Mouse (Mus musculus) erythroblast, embryonic 14.5 days (primary cell): Measurements from ENCODE around the gene Olfr955. TPM values are rescaled to one million over a fixed set of nuclear protein-coding genes. Genes with fewer than 3 reads are reported as not detected.

ENCODE experiments used
- H3K27me3 ChIP-seq: 2 replicates; pipeline ENCODE4 v1.6.1; 2012; ENCODE audit warnings: inconsistent platforms; ENCODE audit not compliant: control insufficient read depth
- H3K36me3 ChIP-seq: 2 replicates; pipeline ENCODE4 v1.6.1; 2012; ENCODE audit warnings: mild to moderate bottlenecking, inconsistent platforms; ENCODE audit not compliant: control insufficient read depth
- H3K4me1 ChIP-seq: 2 replicates; pipeline ENCODE4 v1.6.1; 2012; ENCODE audit warnings: inconsistent platforms; ENCODE audit not compliant: control insufficient read depth
- H3K4me3 ChIP-seq: replicated peaks from 2 replicates; pipeline ENCODE3; 2012; ENCODE audit warnings: moderate library complexity, mild to moderate bottlenecking, inconsistent platforms
- H3K9me3 ChIP-seq: 2 replicates; pipeline ENCODE4 v1.6.1; 2012; ENCODE audit warnings: low read length, inconsistent platforms, mixed read lengths; ENCODE audit not compliant: control insufficient read depth
- GATA1 ChIP-seq: IDR thresholded peaks from 2 replicates; pipeline ENCODE4 v1.6.1; 2012; ENCODE audit warnings: low read length, inconsistent platforms, mixed read lengths
- TAL1 ChIP-seq: IDR thresholded peaks from 3 replicates; pipeline ENCODE4 v1.6.1; 2012; ENCODE audit warnings: low read length, inconsistent platforms, mixed read lengths
- polyA plus RNA-seq: library from polyadenylated mRNA; stranded (reverse); fragments of >175 nt; gene quantifications from 2 replicates; pipeline ENCODE4 v1.2.3, GENCODE M21; 2012

Gene Olfr955
- polyA plus RNA-seq: not detected in 2 replicates

GRCm38 (mm10) chr9:39471844-39472243 lies at the start of gene Olfr955:
Gene Olfr955, minus strand, starts transcription at chr9:39471944.
- TF ChIP-seq TAL1 (no peak), GATA1 (no peak)

DNA sequence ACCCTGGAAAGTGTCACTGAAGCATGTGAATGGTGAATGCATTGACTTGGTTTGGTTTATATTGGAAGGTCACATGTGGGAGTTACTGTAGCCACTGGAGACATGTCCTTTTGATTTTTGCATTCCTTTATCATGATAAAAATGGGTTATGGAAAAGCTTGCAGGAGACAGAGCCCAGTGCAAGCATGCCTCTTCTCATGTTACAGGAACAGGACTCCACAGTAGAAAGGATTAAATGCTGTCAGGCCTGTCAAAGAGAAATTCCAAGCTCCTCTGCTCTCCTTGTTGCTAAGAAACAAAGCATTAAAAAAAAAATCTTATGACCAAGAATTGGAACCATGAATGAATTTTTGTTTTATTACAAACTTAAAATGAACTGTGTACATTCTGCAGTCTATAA lies 46.9 kb upstream of the Olfr955 start:
- H3K36me3 ChIP-seq: no peaks in the 10 kb centered on the region
- H3K4me3 ChIP-seq: no peak overlapping the region
- no peaks in the 10 kb centered on the region for H3K9me3 ChIP-seq
- no peaks in the 10 kb centered on the region for H3K4me1 ChIP-seq
- no peaks in the 10 kb centered on the region for H3K27me3 ChIP-seq
- TF ChIP-seq GATA1 (no peak), TAL1 (no peak)

More at GRCm38 (mm10) chr9:39471844-39472243, at the start of gene Olfr955:
- H3K4me3 ChIP-seq: no peak within 1 kb of the TSS
- H3K9me3 ChIP-seq: no peaks in the 10 kb centered on the region
- no peaks in the 10 kb centered on the region for H3K36me3 ChIP-seq
- H3K27me3 ChIP-seq: no peaks in the 10 kb centered on the region
- no peaks in the 10 kb centered on the region for H3K4me1 ChIP-seq

GRCm38 (mm10) chr9:39515531-39515930 lies 43.8 kb upstream of the Olfr955 start, which contains the start of gene Olfr957:
Gene Olfr957, minus strand, starts transcription at chr9:39515809.
- TF ChIP-seq TAL1 (no peak), GATA1 (no peak)
- no peaks in the 10 kb centered on the region for H3K9me3 ChIP-seq
- H3K4me3 ChIP-seq: no peak within 1 kb of the TSS
- H3K27me3 ChIP-seq: no peaks in the 10 kb centered on the region
- no peaks in the 10 kb centered on the region for H3K4me1 ChIP-seq
- H3K36me3 ChIP-seq: no peaks in the 10 kb centered on the region

DNA sequence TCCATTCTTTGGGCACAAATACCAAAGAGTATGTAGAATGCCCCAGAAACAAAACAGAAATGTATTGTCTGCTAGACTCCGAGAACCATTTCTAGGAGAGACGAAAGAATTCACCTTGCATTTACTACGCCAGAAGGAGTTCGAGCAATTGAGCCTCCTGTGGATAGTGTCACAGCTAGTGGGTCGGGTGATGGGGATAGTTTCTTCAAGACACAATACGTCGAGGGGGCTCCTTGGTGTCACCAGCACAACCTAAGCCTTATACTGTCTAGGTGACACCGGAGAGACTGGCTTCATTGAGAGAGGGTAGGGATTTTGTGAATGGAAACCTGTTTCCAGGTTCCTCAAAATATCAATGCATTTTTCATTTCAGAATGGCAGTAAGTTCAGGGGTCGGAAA lies 37.7 kb upstream of the Olfr955 start:
- TF ChIP-seq GATA1 (no peak), TAL1 (no peak)
- Histone ChIP-seq H3K4me3 (no peak overlapping the region), H3K36me3 (no peaks in the 10 kb centered on the region), H3K27me3 (no peaks in the 10 kb centered on the region), H3K9me3 (no peaks in the 10 kb centered on the region), H3K4me1 (no peaks in the 10 kb centered on the region)

- TF ChIP-seq TAL1: no peak
- TF ChIP-seq GATA1: no peak
- Histone ChIP-seq H3K4me1 (no peaks in the 10 kb centered on the region), H3K9me3 (no peaks in the 10 kb centered on the region), H3K4me3 (no peak overlapping the region), H3K27me3 (no peaks in the 10 kb centered on the region), H3K36me3 (no peaks in the 10 kb centered on the region)
These were observed 37.3 kb upstream of the Olfr955 start for GRCm38 (mm10) chr9:39508998-39509397.

- no peaks in the 10 kb centered on the region for H3K27me3 ChIP-seq
- H3K36me3 ChIP-seq: no peaks in the 10 kb centered on the region
- TF ChIP-seq TAL1 (no peak), GATA1 (no peak)
- no peaks in the 10 kb centered on the region for H3K9me3 ChIP-seq
- H3K4me3 ChIP-seq: no peak within 1 kb of the TSS
- H3K4me1 ChIP-seq: no peaks in the 10 kb centered on the region
These were observed 22.2 kb upstream of the Olfr955 start, which contains the start of gene Olfr44 for GRCm38 (mm10) chr9:39493895-39494294. Gene Olfr44, minus strand, starts transcription at chr9:39493995.

GRCm38 (mm10) chr9:39456401-39456800 lies 15.3 kb downstream of the Olfr955 start, which contains the start of gene Olfr954:
Gene Olfr954, plus strand, starts transcription at chr9:39456701.
- Histone ChIP-seq H3K36me3 (no peaks in the 10 kb centered on the region), H3K27me3 (no peaks in the 10 kb centered on the region), H3K9me3 (no peaks in the 10 kb centered on the region), H3K4me3 (no peak within 1 kb of the TSS), H3K4me1 (no peaks in the 10 kb centered on the region)
- TF ChIP-seq GATA1: no peak
- no peak for TF ChIP-seq TAL1

DNA sequence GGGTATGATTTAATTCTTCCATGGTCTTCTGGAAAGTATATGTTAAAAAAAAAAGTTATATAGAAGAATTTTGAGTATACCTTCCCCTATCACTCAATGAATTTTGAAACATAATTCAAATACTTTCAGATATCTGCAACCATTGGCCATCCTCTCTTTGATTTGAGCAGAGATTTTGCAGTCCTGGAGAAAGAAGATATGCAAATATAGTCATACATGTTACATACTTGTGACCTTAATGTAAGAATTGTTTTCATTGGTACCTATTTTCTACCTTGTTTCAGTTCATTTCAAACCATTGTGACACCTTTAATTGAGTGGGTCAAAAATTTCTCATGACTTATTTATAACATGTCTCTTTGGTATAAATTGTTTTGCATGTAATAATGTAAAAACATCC lies 44.7 kb downstream of the Olfr955 start, which contains the start of gene Olfr952:
Gene Olfr952, minus strand, starts transcription at position 101 of the 400 bp plus-strand sequence.
- Histone ChIP-seq H3K36me3 (no peaks in the 10 kb centered on the region), H3K4me1 (no peaks in the 10 kb centered on the region), H3K4me3 (no peak within 1 kb of the TSS), H3K9me3 (no peaks in the 10 kb centered on the region), H3K27me3 (no peaks in the 10 kb centered on the region)
- no peak for TF ChIP-seq TAL1
- TF ChIP-seq GATA1: no peak

Other genes with a start within 250 kb of the Olfr955 start
- not detected in 2 replicates for gene Olfr1537, start 221.9 kb downstream of the Olfr955 start, polyA plus RNA-seq
- gene Olfr945, start 195.1 kb downstream of the Olfr955 start, polyA plus RNA-seq: not detected in 2 replicates
- not detected in 2 replicates for gene Olfr948, start 145.9 kb downstream of the Olfr955 start, polyA plus RNA-seq
- gene Olfr951, start 84.5 kb downstream of the Olfr955 start, polyA plus RNA-seq: not detected in 2 replicates
- not detected in 2 replicates for gene Olfr952, start 44.8 kb downstream of the Olfr955 start, polyA plus RNA-seq
- not detected in 2 replicates for gene Olfr954, start 15.2 kb downstream of the Olfr955 start, polyA plus RNA-seq
- not detected in 2 replicates for gene Olfr44, start 22.1 kb upstream of the Olfr955 start, polyA plus RNA-seq
- not detected in 2 replicates for gene Olfr957, start 43.9 kb upstream of the Olfr955 start, polyA plus RNA-seq
- 0.01 TPM in 1 of 2 replicates, not detected in the other for gene Olfr958, start 82.1 kb upstream of the Olfr955 start, polyA plus RNA-seq
- gene Olfr959, start 103.6 kb upstream of the Olfr955 start, polyA plus RNA-seq: not detected in 2 replicates
- gene AW551984, start 132.5 kb upstream of the Olfr955 start, polyA plus RNA-seq: not detected in 2 replicates
- gene Olfr148, start 138.7 kb upstream of the Olfr955 start, polyA plus RNA-seq: not detected in 2 replicates
- gene Olfr960, start 149.4 kb upstream of the Olfr955 start, polyA plus RNA-seq: not detected in 2 replicates
- gene Olfr961, start 173.1 kb upstream of the Olfr955 start, polyA plus RNA-seq: not detected in 2 replicates
- not detected in 2 replicates for gene Olfr963, start 195.3 kb upstream of the Olfr955 start, polyA plus RNA-seq
- not detected in 2 replicates for gene Olfr149, start 235.2 kb upstream of the Olfr955 start, polyA plus RNA-seq
- not detected in 2 replicates for gene Olfr965, start 239.4 kb upstream of the Olfr955 start, polyA plus RNA-seq